Mouse (Mus musculus) cerebral cortex, adult 2 months (tissue): Measurements from ENCODE around the gene Serpina1e.

ENCODE experiments used
- WGBS: fragments of 180-500 bp; shearing (Covaris S2); methylation state at CpG from one replicate; pipeline ENCODE4 v1.1.7; 2018; 5-methylcytosine and 5-hydroxymethylcytosine counted together

Serpina1e gene

GRCm38 (mm10) chr12:103962860-103963259 is 4.1 kb upstream of the Serpina1e start:
- 78% methylated on average over 8 of the region's 8 CpGs for WGBS

- 82% methylated on average over 5 of the region's 5 CpGs for WGBS
Observed at GRCm38 (mm10) chr12:103962337-103962736, 3.6 kb upstream of the Serpina1e start.

GRCm38 (mm10) chr12:103961716-103962115 is 2.9 kb upstream of the Serpina1e start:
- 96% methylated on average over 1 of the region's 1 CpGs for WGBS

- 83% methylated on average over 2 of the region's 2 CpGs for WGBS
Observed at GRCm38 (mm10) chr12:103956555-103956954, 2.2 kb downstream of the Serpina1e start.

GRCm38 (mm10) chr12:103952972-103953371 is 5.8 kb downstream of the Serpina1e start:
- WGBS = 83% methylated on average over 3 of the region's 3 CpGs

GRCm38 (mm10) chr12:103946243-103946642 is 12.5 kb downstream of the Serpina1e start:
- WGBS = 87% methylated on average over 4 of the region's 4 CpGs

- 97% methylated on average over 12 of the region's 16 CpGs for WGBS
Observed at GRCm38 (mm10) chr12:103909181-103909580, 49.6 kb downstream of the Serpina1e start.

GRCm38 (mm10) chr12:103907746-103908145 is 51.0 kb downstream of the Serpina1e start:
- WGBS = 24% methylated on average over 1 of the region's 1 CpGs

GRCm38 (mm10) chr12:103904837-103905340 is 53.9 kb downstream of the Serpina1e start, which contains the start of gene Serpina1c:
Gene Serpina1c, minus strand, starts transcription at chr12:103904887.
- 82% methylated on average over 4 of the region's 4 CpGs for WGBS

- WGBS = 86% methylated on average over 3 of the region's 3 CpGs
Observed at GRCm38 (mm10) chr12:103901929-103902328, 56.8 kb downstream of the Serpina1e start.
